Comparison of ENCODE assay signal across 8 mouse cellular contexts in the genomic region with DNA sequence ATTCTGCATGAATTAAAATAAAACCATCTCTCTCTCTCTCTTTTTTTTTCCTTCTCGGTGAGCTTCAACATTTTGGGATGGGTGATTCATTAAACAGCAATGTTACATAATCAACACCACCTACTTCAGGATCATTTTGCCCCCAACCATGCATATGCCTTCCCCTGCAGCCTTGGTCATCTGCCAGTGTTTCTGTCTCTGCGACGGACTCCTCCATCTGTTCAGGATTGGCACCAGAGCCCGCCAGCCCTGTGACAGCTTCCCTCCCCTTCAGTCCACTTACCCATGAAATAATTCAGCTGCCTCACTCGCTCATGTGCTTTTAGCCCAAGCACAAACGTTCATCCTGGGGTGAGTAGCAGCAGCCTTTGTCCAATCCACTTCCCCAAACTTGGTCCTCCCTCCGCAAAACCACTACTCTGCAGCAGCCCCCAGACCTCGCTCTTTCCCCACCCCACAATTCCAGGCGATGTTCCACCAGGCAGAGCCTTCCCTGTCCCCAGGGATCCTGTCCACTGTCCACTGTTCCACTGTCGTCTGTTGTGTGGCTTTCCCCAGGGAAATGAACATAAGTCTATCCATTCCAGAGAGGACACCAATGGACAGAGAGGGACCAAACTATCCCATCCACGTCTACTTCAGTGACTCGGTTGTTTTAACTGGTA. TPM values are rescaled to one million over a fixed set of nuclear protein-coding genes. Genes with fewer than 3 reads are reported as not detected.
DNase-seq lines count a peak whose midpoint lies in the region; ATAC-seq lines count a peak whose summit lies in the region.

No protein-coding gene starts in this region.

- DNase-seq in urinary bladder, postnatal 14 days (ENCODE audit: low spot score) = peak; percentile 24
- no peak for DNase-seq in urinary bladder, postnatal 10 days (ENCODE audit: low spot score)
- DNase-seq in left cerebral cortex, adult 9 months (ENCODE audit: low spot score in 2 of 2) = peak; percentile 69 to 91
- peak; percentile 65 for DNase-seq in right cerebral cortex, postnatal 14 days
- DNase-seq in T-cell, adult 2 months (ENCODE audit: low spot score) = no peak
- DNase-seq in testis, postnatal 14 days (ENCODE audit: low spot score) = no peak

- ATAC-seq in frontal cortex, adult (ENCODE audit: low TSS enrichment) = peak; percentile 61
- ATAC-seq in activated CD4-positive, CD25-positive, alpha-beta regulatory T cell, adult 4 months = no peak

RNA-seq across cellular contexts. Expression of a gene that starts 11.4 kb away (rescaled TPM):
- polyA plus RNA-seq in activated CD4-positive, CD25-positive, alpha-beta regulatory T cell, adult 4 months (2017; shearing (Covaris generic)) = 1 to 10 TPM; 2.6 to 5.4 TPM

RNA-seq across cellular contexts. Expression of a gene that starts 11.6 kb away (rescaled TPM):
- 10 to 100 TPM in 1 of 2 experiments, 1 to 10 TPM in 1; 9.3 to 14.7 TPM for polyA plus RNA-seq in activated CD4-positive, CD25-positive, alpha-beta regulatory T cell, adult 4 months (2017; shearing (Covaris generic))

Comparison
In these comparisons a context has a peak if more than half of its experiments do, and no peak if none do; other contexts are left out.
1. DNase-seq: peak in urinary bladder, postnatal 14 days (single experiment), left cerebral cortex, adult 9 months (2 of 2) and right cerebral cortex, postnatal 14 days (single experiment); none in urinary bladder, postnatal 10 days (single experiment), T-cell, adult 2 months (single experiment) and testis, postnatal 14 days (single experiment).